Mouse (Mus musculus) neural tube, embryonic 10.5 days (tissue): ENCODE measurements around the gene Kalrn.
A peak's percentile ranks its signal among the peaks of the same experiment; 100 is the strongest.

Source experiments
- DNase-seq: peaks from one replicate; pipeline ENCODE4 v3.0.0-alpha.2; 2017; ENCODE audit warnings: low spot score; ENCODE audit errors: extremely low spot score

The Kalrn gene

GRCm38 (mm10) chr16:33944126-33944525 is 629.2 kb downstream of the Kalrn start:
- no peak for DNase-seq

DNA sequence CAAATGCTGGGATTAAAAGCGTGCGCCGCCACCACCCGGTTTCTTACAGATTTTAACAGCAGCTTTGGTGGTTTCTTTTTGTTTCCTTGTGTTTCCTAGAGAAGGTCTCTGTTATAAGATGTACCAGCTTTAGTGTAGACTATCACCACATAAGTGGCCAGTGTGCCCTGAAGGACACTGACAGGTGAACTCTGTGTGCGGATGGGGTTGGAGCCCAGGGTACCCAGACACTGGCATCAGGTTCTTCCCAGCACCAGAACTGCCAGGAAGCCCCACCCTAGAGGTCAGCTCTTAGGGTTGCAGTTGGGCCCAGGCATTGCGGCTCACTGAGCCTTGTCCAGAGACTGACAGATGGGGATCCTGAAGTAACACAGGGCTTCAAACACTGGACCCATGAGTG is 629.9 kb downstream of the Kalrn start:
- DNase-seq, result no peak

DNA sequence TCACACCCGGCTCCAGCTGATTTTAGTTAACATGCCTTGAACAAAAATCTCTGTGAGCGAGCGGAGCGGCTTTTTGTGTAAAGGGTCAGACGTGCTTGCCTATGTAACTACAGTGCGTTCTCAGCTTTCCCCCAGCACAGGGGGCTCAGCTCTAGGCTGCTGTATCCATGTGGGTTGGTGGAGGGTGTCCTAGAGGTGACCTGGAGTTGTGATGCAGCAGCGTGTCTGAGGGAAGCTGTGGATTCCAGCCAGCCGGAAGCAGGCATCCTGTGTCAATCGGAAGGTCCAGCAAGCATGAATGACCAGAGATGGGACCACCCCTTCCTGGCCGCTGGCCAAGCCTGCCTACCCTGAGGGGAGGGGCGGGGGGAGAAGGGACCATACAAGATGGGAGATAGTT is 631.0 kb downstream of the Kalrn start:
- no peak for DNase-seq

- peak; percentile 44 for DNase-seq
Measured at GRCm38 (mm10) chr16:33941271-33941781, 632.0 kb downstream of the Kalrn start.

- no peak for DNase-seq
Measured at GRCm38 (mm10) chr16:33940095-33940494, 633.2 kb downstream of the Kalrn start.

- DNase-seq, result no peak
Measured at GRCm38 (mm10) chr16:33939636-33940035, 633.7 kb downstream of the Kalrn start.

GRCm38 (mm10) chr16:33939133-33939531 is 634.2 kb downstream of the Kalrn start:
- DNase-seq, result no peak

GRCm38 (mm10) chr16:33938311-33939132 is 634.8 kb downstream of the Kalrn start:
- no peak for DNase-seq

DNA sequence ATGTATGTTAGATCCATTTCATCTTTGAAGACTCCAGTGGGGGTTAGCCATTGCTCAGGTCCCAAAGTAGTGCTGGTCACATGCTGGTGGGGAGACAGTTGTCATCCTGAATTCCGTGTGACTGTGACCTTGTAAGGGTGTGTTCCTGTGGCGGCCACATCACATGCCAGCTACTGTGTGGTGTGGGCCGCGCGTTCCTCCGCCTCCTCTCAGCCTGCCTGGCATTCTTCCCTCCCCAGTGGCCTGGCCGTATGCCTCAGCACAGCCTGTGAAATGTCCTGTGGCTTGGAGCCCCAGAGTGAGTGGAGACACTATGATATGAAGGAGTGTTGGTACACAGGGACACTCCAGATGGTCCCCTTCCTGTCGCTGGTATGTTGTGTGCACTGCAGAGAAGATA is 635.8 kb downstream of the Kalrn start:
- no peak for DNase-seq

DNA sequence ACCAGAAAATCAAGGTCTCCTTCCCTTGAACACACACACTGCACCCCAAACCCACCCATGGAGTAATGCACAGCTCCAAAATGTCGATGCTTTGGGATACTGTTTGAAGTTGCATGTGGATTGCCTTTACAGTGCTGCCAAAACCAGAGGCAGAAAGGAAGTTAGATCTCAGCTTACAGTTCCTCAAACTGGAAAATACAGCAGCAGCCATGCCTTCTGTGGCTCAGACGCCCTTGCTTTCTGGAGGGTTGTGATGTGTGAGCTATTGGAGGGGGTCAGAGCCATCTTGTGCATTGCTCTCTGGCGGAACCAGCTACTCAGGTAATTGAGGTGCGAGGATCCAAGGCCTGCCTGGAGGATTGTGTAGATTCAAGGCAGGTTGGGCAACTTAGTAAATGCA is 636.4 kb downstream of the Kalrn start:
- DNase-seq, result no peak

DNA sequence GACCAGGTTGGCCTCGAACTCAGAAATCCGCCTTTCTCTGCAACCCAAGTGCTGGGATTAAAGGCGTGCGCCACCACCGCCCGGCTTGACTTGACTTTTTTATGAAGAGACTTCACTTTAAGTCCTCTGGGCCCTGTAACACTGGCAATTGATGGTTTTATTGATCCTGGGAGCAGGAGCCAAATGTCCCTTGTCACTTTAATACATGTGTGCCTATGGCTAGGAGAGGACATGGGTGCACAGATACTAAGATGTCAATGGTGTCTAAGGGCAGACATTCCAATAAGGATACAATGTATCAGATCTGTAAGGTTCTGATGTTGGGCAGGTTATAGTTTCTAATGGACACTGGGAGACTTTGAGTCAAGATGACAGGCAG is 637.9 kb downstream of the Kalrn start:
- no peak for DNase-seq

GRCm38 (mm10) chr16:33934701-33935406 is 638.5 kb downstream of the Kalrn start:
- DNase-seq, result no peak

DNA sequence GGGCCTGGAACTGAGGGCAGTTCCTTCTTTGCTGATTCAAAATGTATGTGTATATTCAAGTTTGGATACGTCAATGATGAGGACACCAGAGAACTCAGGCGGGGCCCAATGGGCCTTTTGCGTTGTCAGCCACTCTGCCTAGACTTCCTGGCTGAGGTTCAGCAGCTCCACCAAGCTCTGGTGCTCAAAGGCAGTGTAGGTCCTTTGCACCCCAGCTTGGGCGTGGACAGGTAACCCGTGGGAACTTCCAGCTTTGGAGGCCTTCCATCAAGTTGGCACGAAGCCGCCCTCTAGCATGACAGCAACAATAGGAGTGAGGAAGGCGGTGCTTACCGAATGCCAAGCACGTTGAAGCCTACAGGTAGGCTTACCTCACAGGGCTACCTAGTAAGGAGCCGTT is 639.9 kb downstream of the Kalrn start:
- no peak for DNase-seq

DNA sequence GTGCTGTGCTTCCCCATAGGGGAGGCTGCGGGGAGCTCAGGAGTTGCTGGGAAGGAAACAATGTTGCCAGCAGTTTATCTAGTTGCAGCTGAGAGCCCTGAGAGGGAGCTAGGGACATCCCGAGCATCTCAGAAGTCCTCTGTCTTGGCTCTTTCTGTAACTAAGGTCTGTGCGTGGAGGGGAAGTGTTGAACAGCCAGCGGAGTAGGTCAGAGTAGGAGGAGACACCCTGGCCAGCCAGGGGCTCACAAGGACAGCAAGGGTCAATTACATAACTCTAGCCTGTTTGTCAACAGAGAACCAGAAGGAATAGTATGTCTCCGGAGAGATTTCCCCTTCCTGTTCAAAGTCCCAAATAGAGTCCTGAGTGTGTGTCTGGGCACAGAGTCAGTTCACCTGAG is 641.2 kb downstream of the Kalrn start:
- DNase-seq, result no peak

DNA sequence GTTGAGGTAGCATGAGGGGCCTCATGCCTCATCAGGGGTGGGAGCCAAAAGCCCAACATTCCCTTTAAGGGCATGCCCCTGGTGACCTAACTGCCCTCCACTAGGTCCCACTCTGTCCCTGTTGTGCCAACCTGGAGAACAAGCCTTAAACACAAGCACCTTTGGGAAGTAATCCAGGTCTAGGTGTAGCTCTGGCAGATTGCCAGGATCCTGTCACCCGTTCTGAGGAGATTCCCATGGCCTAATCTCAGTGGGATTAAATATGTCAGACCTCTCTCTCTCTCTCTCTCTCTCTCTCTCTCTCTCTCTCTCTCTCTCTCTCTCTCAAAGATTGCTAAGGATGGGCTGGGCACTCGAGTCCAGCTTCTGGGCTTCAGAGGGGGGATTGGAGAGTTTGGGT is 641.6 kb downstream of the Kalrn start:
- no peak for DNase-seq

DNA sequence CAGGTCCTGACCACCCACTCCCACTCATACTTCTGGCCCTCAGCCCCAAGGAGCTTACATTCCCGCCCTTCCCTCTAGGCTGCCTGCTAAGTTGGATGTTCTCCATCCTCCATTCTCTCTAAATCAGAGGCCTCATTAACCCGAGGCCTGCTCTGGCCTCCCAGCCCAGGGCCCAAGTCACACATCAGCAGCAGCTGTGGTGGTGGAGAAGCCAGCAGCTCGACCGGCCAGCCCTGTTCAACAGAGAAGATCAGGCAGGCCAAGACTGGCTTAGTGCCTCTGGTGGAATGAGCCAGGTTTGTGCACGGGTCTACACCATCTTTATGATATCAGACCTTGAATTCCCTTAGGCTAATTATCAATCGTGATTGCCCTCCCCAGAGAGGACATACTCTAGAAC is 642.5 kb downstream of the Kalrn start:
- DNase-seq, result no peak

DNA sequence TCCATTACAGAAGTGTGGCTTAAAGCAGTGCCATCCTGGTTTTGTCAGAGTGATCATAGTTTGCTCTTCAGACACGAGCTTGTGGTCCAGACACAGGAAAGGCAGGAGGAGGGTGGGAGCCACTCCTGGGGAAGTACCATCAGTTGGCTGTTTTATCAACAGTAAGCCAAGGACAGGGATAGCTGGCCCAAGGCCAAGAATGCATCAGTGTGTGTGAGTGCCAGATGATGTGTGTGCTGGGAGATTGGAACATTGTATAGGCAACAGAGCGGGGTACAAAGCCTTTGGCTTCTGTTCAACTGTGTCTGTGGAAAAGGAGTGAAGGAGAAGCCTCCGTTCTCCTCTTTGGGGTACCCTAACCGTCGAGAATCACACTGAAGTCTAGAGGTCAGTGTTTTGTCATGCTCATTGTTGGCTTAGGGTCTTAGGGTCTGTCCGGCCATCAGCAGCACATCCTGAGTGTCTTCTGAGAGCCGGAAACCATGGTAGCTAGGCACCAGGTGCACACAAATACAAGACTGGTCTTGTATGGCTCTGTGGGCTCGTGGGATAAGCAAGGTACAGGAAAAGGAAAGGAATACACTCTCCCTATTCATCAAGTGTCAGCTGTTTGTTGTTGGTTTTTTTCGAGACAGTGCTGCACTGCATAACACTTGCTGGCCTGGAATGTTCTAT is 644.4 kb downstream of the Kalrn start:
- DNase-seq, result no peak

DNA sequence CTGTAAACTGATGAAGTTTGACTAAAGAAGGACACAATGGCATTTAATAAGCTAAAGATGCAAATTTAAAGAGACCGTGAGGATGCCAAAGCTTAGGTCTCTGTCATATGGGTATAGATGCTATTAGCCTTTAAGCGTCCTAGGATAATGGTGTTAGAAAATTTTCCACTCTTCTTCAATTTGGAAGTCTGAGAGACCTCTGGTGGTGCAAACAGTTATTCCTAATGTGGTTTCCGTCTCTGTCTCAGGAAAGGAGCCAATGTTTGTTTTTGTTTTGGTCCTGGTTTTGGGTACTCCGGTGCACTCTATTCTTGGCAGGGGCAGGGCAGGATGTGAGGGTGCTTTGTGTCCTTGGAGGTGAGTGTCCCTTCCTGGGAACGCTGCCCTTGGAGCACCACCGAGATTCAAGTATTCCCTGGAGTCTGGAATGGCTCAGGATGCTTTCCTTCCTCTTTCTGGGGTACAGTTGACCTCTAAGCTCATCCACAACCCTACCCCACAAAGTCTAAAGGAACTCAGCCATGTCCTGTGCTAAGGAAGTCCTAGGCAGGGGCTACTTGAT is 646.0 kb downstream of the Kalrn start:
- DNase-seq, result no peak

DNA sequence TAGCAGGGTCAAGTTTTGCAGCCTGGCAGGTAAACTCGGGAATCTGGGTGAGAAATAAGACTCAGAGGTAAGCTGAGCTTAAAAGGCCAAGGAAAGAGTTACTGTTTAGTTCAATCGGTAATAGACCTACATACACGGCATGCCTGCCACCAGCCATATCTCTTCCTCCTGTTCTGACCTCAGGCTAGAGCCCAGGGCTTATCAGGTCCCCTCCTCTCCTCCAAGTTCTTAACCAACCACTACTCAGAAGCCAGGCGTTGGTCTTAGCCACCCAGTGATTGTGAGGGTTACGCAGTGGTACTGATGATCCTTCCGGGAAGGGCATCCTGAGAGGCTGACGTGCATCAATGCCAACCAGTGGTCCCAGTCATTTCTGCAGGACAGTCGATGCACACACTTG is 649.6 kb downstream of the Kalrn start:
- DNase-seq, result no peak

GRCm38 (mm10) chr16:33923001-33923316 is 650.4 kb downstream of the Kalrn start:
- no peak for DNase-seq

- DNase-seq, result no peak
Measured at GRCm38 (mm10) chr16:33922111-33923000, 651.0 kb downstream of the Kalrn start.
